Mouse (Mus musculus) heart, adult 18-20 months (tissue): ENCODE data around the gene Tmem50b. TPM values are rescaled to one million over a fixed set of nuclear protein-coding genes. Genes with fewer than 3 reads are reported as not detected.
A peak's percentile ranks its signal among the peaks of the same experiment; 100 is the strongest.
"Not testable (repeated sequence)": the region's sequence is repeated elsewhere in the genome, so short reads cannot be mapped to it uniquely, and the experiment has no call there.

Source experiments
- DNase-seq, 2 experiments: peaks; one replicate each; pipeline ENCODE4 v3.0.0; 2021 to 2022; ENCODE audit warnings: mixed read lengths in 1 of 2
- microRNA-seq, 2 experiments: library from miRNA; unstranded; fragments of <30 nt; microRNA quantifications; one replicate each; pipeline ENCODE4 v1.2.0; 2022
- total RNA-seq, 2 experiments: library from RNA; stranded (reverse); gene quantifications; 2 replicates each; pipeline ENCODE4 v1.2.3; 2021

Gene Tmem50b
- total RNA-seq, 2 experiments from 2014 or later, result 42.4 to 46.6 TPM

- no peak for DNase-seq
These were observed 60.5 kb downstream of the Tmem50b start for GRCm38 (mm10) chr16:91537065-91537464.

GRCm38 (mm10) chr16:91536372-91536771 is 61.2 kb downstream of the Tmem50b start:
- no peak for DNase-seq

GRCm38 (mm10) chr16:91534888-91535287 is 62.7 kb downstream of the Tmem50b start:
- DNase-seq, result no peak

- DNase-seq, result no peak
These were observed 63.1 kb downstream of the Tmem50b start for GRCm38 (mm10) chr16:91534477-91534876.

- no peak for DNase-seq
These were observed 64.3 kb downstream of the Tmem50b start for GRCm38 (mm10) chr16:91533097-91534001.

DNA sequence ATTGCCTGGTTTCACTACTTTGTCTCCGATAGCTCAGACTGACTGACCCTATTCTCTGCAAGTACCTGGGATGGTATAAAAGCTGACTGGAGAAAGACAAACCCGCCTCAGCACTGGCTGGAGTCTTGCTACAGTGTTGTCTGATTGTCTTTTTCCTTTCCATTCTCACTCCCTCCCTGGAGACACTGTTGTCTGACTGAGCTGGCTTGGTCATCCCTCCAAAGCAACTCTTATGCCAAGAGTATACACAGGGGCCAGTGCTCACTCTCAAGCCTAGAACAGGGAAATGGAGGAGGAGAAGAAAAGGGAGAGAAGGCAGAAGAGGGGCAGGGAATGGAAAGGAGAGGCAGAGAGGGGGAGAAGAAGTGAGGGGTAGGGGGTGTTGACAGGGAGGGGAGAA is 65.2 kb downstream of the Tmem50b start:
- DNase-seq, result peak; percentile 48 to 53

GRCm38 (mm10) chr16:91531856-91532255 is 65.7 kb downstream of the Tmem50b start:
- no peak for DNase-seq

DNA sequence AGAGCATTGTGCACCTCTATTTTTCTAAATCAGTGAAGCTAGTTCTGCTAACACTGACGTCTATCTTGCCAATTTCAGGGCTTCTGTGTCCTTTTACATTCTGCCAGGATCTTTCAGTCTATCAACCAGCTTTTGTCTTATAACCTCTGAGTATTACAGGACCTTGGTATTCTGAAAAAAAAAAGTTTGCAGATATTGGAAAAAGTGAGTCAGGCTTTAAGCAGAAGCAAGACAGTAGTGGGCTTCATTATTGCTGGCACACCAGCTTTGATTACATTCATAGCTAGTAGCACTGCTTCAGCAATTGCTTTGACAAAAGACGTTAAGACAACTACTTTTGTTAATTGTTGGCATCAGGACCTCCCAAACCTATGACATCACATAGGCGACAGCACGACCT is 66.8 kb downstream of the Tmem50b start:
- DNase-seq, result not testable (repeated sequence)

DNA sequence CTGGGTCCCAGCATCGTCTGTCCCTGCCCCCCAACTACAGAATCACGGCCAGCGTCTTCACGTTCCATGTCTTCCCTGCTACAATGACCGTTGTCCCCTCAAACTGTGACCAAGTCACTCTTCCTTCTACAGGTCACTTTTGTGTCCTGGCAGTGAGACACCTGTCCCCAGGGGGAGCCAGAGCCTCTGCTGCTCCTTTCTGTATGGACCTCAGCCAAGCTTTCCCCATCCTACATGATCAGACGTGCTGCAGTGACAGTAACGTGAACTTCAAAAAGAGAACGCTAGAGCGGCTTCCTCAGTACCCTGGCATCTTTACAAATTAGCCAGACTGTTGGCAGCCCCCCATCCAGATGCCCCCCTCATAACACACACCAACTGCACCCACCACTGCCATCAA is 69.0 kb downstream of the Tmem50b start:
- DNase-seq, result peak in 1 of 2 experiments; percentile 63

DNA sequence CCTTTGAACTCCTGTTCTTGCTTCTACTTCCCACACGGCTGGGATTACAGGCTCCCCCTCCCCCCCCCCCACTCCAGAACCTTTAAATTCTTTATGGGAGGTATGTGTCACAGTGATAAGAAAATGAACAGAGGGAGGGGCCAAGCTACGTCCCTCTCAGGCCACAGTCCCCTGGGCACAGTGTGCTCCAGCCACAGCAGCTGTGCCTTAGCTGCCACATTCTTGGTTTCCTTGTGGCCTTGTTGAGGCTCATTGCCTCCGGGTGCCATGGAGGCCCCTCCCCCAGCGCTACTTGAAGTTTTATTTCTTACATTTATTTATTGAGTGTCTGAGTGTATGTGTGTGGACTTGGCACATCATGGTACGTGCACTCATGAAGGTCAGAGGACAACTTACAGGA is 70.1 kb downstream of the Tmem50b start:
- DNase-seq, result no peak

DNA sequence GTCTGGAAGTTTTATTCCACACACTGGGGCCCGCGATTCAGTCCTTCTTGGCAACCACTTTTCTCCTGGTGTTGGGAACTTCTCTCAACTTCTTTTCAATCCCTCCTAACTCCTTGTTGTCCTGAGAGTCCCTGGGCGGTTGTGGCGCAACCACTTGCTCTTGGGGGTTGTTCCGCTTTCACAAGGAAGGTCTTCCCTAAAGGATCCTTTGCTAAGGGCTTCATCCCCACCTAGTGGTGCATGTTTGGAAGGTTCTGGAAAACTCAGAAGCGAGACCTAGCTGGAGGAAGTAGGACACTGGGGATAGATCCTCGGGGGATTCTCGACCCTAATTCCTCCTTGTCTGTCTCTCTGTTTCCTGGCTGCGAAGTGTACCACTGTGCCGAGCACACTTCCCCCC is 70.5 kb downstream of the Tmem50b start:
- peak; percentile 70 to 82 for DNase-seq

GRCm38 (mm10) chr16:91526274-91526673 is 71.3 kb downstream of the Tmem50b start:
- no peak for DNase-seq

Small RNAs within 50 kb of the gene (microRNA-seq; reads per million reads assigned to microRNA genes)
- gene Mir6367, result 0 reads per million in 2 experiments

Other genes starting within 250 kb of the Tmem50b start
- 10 to 100 TPM; 29.3 to 37.3 TPM for gene Ifnar2, start 225.0 kb downstream of the Tmem50b start, total RNA-seq
- gene Gm21970, start 206.1 kb downstream of the Tmem50b start, total RNA-seq, result not detected
- 100 to 1,000 TPM; 115 to 133 TPM for gene Il10rb, start 191.6 kb downstream of the Tmem50b start, total RNA-seq
- 10 to 100 TPM; 19.0 to 23.1 TPM for gene Ifnar1, start 112.6 kb downstream of the Tmem50b start, total RNA-seq
- 100 to 1,000 TPM; 121 to 129 TPM for gene Ifngr2, start 50.7 kb downstream of the Tmem50b start, total RNA-seq
- 10 to 100 TPM; 35.1 to 40.1 TPM for gene Dnajc28, start 21.2 kb upstream of the Tmem50b start, total RNA-seq
- gene Gart, start 49.2 kb upstream of the Tmem50b start, total RNA-seq, result 10 to 100 TPM; 53.7 to 69.4 TPM
- 100 to 1,000 TPM; 120 to 135 TPM for gene Son, start 49.7 kb upstream of the Tmem50b start, total RNA-seq
- gene Donson, start 91.0 kb upstream of the Tmem50b start, total RNA-seq, result 1 to 10 TPM; 2.9 to 3.6 TPM
- gene Cryzl1, start 131.2 kb upstream of the Tmem50b start, total RNA-seq, result 10 to 100 TPM; 23.0 to 25.0 TPM
- gene Itsn1, start 131.5 kb upstream of the Tmem50b start, total RNA-seq, result 10 to 100 TPM; 50.2 to 53.6 TPM